Mouse (Mus musculus): ENCODE data around the gene Grasp. TPM values are rescaled to one million over a fixed set of nuclear protein-coding genes. Genes with fewer than 3 reads are reported as not detected.
A peak's percentile ranks its signal among the peaks of the same experiment; 100 is the strongest.

Grasp gene
- polyA plus RNA-seq, 1 experiment, result 11.0 TPM

GRCm38 (mm10) chr15:101222897-101223482 lies 998 bp upstream of the Grasp start:
- H3ac ChIP-seq (ENCODE audit: control insufficient read depth, insufficient read length), result no peak overlapping the region
- no peak overlapping the region for H3K4me3 ChIP-seq
- no peaks in the 10 kb centered on the region for H3K36me3 ChIP-seq (ENCODE audit: control insufficient read depth, insufficient read depth)
- no peak for TF ChIP-seq REST (IDR thresholded peaks at IDR 0.05; ENCODE audit: insufficient read depth, insufficient read length)
- no peaks in the 10 kb centered on the region for H3K79me2 ChIP-seq (ENCODE audit: control insufficient read depth, insufficient read depth)
- peak overlapping the region; percentile 19 for H3K4me2 ChIP-seq (ENCODE audit: low read depth)
- no peaks in the 10 kb centered on the region for H3K27me3 ChIP-seq (ENCODE audit: control insufficient read depth, insufficient read depth, insufficient read length)

- Histone ChIP-seq H3K36me3 (ENCODE audit: control insufficient read depth, insufficient read depth) (no peaks in the 10 kb centered on the region), H3K79me2 (ENCODE audit: control insufficient read depth, insufficient read depth) (no peaks in the 10 kb centered on the region), H3K27me3 (ENCODE audit: control insufficient read depth, insufficient read depth, insufficient read length) (no peaks in the 10 kb centered on the region), H3ac (ENCODE audit: control insufficient read depth, insufficient read length) (peak overlapping the region; percentile 27), H3K4me2 (ENCODE audit: low read depth) (peak overlapping the region; percentile 91), H3K4me3 (peak overlapping the region; percentile 60)
- TF ChIP-seq USF1 (IDR thresholded peaks at IDR 0.05; ENCODE audit: low read depth) (no peak), POLR2A (IDR thresholded peaks at IDR 0.05; ENCODE audit: insufficient read length, low read depth) (no peak), E2F4 (IDR thresholded peaks at IDR 0.05; ENCODE audit: insufficient read depth) (no peak), REST (IDR thresholded peaks at IDR 0.05; ENCODE audit: insufficient read depth, insufficient read length) (no peak), CEBPB (IDR thresholded peaks at IDR 0.05; ENCODE audit: insufficient read depth, poor library complexity, severe bottlenecking) (no peak), POLR2AphosphoS2 (IDR thresholded peaks at IDR 0.05; ENCODE audit: insufficient read length, low read depth) (no peak), TCF12 (IDR thresholded peaks at IDR 0.05; ENCODE audit: insufficient read depth, poor library complexity, severe bottlenecking) (no peak)
Measured at GRCm38 (mm10) chr15:101223596-101223995, 392 bp upstream of the Grasp start.

GRCm38 (mm10) chr15:101224977-101225376 lies 989 bp downstream of the Grasp start:
- peak overlapping the region; percentile 60 for H3K4me3 ChIP-seq
- H3K79me2 ChIP-seq (ENCODE audit: control insufficient read depth, insufficient read depth), result no peaks in the 10 kb centered on the region
- TF ChIP-seq E2F4 (IDR thresholded peaks at IDR 0.05; ENCODE audit: insufficient read depth) (no peak), REST (IDR thresholded peaks at IDR 0.05; ENCODE audit: insufficient read depth, insufficient read length) (no peak), MYOG (IDR thresholded peaks at IDR 0.05; ENCODE audit: control insufficient read depth in 1 of 3, insufficient read depth in 1 of 3, insufficient read length in 2 of 3, low read depth in 2 of 3) (no peak), POLR2A (IDR thresholded peaks at IDR 0.05; ENCODE audit: insufficient read length, low read depth) (no peak), POLR2AphosphoS2 (IDR thresholded peaks at IDR 0.05; ENCODE audit: insufficient read length, low read depth) (no peak), CEBPB (IDR thresholded peaks at IDR 0.05; ENCODE audit: insufficient read depth, poor library complexity, severe bottlenecking) (no peak), SRF (IDR thresholded peaks at IDR 0.05; ENCODE audit: control insufficient read depth, insufficient read length, low read depth) (no peak), USF1 (IDR thresholded peaks at IDR 0.05; ENCODE audit: low read depth) (no peak), MYOD1 (IDR thresholded peaks at IDR 0.05; ENCODE audit: control insufficient read depth in 1 of 3, insufficient read length in 2 of 3, low read depth in 2 of 3) (no peak), TCF12 (IDR thresholded peaks at IDR 0.05; ENCODE audit: insufficient read depth, poor library complexity, severe bottlenecking) (no peak), MAX (IDR thresholded peaks at IDR 0.05; ENCODE audit: low read depth) (no peak), TCF3 (IDR thresholded peaks at IDR 0.05; ENCODE audit: insufficient read length, low read depth) (no peak)
- H3K36me3 ChIP-seq (ENCODE audit: control insufficient read depth, insufficient read depth), result no peaks in the 10 kb centered on the region
- H3K4me2 ChIP-seq (ENCODE audit: low read depth), result peak overlapping the region; percentile 91
- no peaks in the 10 kb centered on the region for H3K27me3 ChIP-seq (ENCODE audit: control insufficient read depth, insufficient read depth, insufficient read length)
- peak overlapping the region; percentile 27 for H3ac ChIP-seq (ENCODE audit: control insufficient read depth, insufficient read length)

- H3K27me3 ChIP-seq (ENCODE audit: control insufficient read depth, insufficient read depth, insufficient read length), result no peaks in the 10 kb centered on the region
- H3ac ChIP-seq (ENCODE audit: control insufficient read depth, insufficient read length), result no peak overlapping the region
- H3K4me3 ChIP-seq, result no peak overlapping the region
- H3K79me2 ChIP-seq (ENCODE audit: control insufficient read depth, insufficient read depth), result no peaks in the 10 kb centered on the region
- no peak overlapping the region for H3K4me2 ChIP-seq (ENCODE audit: low read depth)
- H3K36me3 ChIP-seq (ENCODE audit: control insufficient read depth, insufficient read depth), result peaks cover 7% of the 10 kb centered on the region
- TF ChIP-seq MYOD1 (IDR thresholded peaks at IDR 0.05; ENCODE audit: control insufficient read depth in 1 of 3, insufficient read length in 2 of 3, low read depth in 2 of 3) (peak in 2 of 3 experiments; percentile 62 to 79), MYOG (IDR thresholded peaks at IDR 0.05; ENCODE audit: control insufficient read depth in 1 of 3, insufficient read depth in 1 of 3, insufficient read length in 2 of 3, low read depth in 2 of 3) (peak in 2 of 3 experiments; percentile 52 to 64), CEBPB (IDR thresholded peaks at IDR 0.05; ENCODE audit: insufficient read depth, poor library complexity, severe bottlenecking) (no peak)
Measured at GRCm38 (mm10) chr15:101227971-101228370, 4.0 kb downstream of the Grasp start.

GRCm38 (mm10) chr15:101228866-101229590 lies 5.0 kb downstream of the Grasp start:
- no peak for TF ChIP-seq USF1 (IDR thresholded peaks at IDR 0.05; ENCODE audit: low read depth)
- no peak for TF ChIP-seq TCF12 (IDR thresholded peaks at IDR 0.05; ENCODE audit: insufficient read depth, poor library complexity, severe bottlenecking)
- no peak for TF ChIP-seq REST (IDR thresholded peaks at IDR 0.05; ENCODE audit: insufficient read depth, insufficient read length)
- no peak for TF ChIP-seq POLR2AphosphoS2 (IDR thresholded peaks at IDR 0.05; ENCODE audit: insufficient read length, low read depth)
- TF ChIP-seq MYOD1 (IDR thresholded peaks at IDR 0.05; ENCODE audit: control insufficient read depth in 1 of 3, insufficient read length in 2 of 3, low read depth in 2 of 3), result peak in 1 of 3 experiments; percentile 71
- peak in 1 of 3 experiments; percentile 17 for TF ChIP-seq MYOG (IDR thresholded peaks at IDR 0.05; ENCODE audit: control insufficient read depth in 1 of 3, insufficient read depth in 1 of 3, insufficient read length in 2 of 3, low read depth in 2 of 3)
- TF ChIP-seq SRF (IDR thresholded peaks at IDR 0.05; ENCODE audit: control insufficient read depth, insufficient read length, low read depth), result no peak
- TF ChIP-seq TCF3 (IDR thresholded peaks at IDR 0.05; ENCODE audit: insufficient read length, low read depth), result no peak
- no peak for TF ChIP-seq POLR2A (IDR thresholded peaks at IDR 0.05; ENCODE audit: insufficient read length, low read depth)
- no peak for TF ChIP-seq E2F4 (IDR thresholded peaks at IDR 0.05; ENCODE audit: insufficient read depth)
- TF ChIP-seq CEBPB (IDR thresholded peaks at IDR 0.05; ENCODE audit: insufficient read depth, poor library complexity, severe bottlenecking), result no peak
- TF ChIP-seq MAX (IDR thresholded peaks at IDR 0.05; ENCODE audit: low read depth), result no peak
- H3ac ChIP-seq (ENCODE audit: control insufficient read depth, insufficient read length), result no peak overlapping the region
- H3K27me3 ChIP-seq (ENCODE audit: control insufficient read depth, insufficient read depth, insufficient read length), result no peaks in the 10 kb centered on the region
- H3K79me2 ChIP-seq (ENCODE audit: control insufficient read depth, insufficient read depth), result no peaks in the 10 kb centered on the region
- no peak overlapping the region for H3K4me2 ChIP-seq (ENCODE audit: low read depth)
- peaks cover 7% of the 10 kb centered on the region for H3K36me3 ChIP-seq (ENCODE audit: control insufficient read depth, insufficient read depth)
- no peak overlapping the region for H3K4me3 ChIP-seq
